11 mouse cellular contexts compared by ENCODE assay signal in the genomic region with DNA sequence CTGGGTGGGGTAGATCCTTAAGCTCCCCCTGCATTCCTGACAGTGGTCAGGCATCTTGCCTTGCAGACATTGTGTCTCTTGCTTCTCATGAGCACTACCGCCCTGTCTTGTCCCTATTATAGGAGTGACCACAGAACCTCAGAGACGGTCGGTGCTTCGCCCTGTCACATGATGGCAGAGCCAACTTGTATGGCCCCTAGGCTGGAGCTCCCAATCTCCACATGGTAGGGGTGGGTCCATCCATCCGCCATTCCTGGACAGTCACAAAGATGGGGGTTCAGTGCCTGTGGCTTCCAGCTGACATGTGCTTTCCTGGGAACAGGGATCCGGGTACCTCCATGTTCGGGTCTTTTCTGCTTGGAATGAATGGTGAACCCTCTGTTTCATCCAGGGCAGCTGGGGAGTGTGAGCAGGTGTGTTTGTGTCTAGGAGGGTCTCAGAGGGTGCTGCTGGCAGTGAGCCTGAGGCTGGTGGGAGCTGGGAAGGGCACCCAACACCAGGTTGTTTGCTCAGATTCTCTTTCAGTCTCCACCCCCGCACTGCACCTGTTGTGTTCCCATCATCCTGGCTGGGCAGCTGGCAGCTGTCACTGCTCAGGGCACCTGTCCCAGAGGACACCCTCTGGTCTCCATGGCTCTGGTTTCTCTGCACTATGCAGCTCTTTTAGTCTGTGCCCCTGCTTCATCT. TPM values are rescaled to one million over a fixed set of nuclear protein-coding genes. Genes with fewer than 3 reads are reported as not detected.
DNase-seq lines count a peak whose midpoint lies in the region; ATAC-seq and TF ChIP-seq lines count a peak whose summit lies in the region.
"Had no signal": no experiment of that assay in that cellular context is flagged by ENCODE, and none has a peak within 500 bp of the region (broad histone marks: within the 10 kb centered on the region; RNA-seq: fewer than 3 reads in every experiment).

No protein-coding gene starts in this region.

- no peak overlapping the region for H3K4me2 ChIP-seq in hindbrain, embryonic 12.5 days (replicated peaks)
- H3K4me2 ChIP-seq in hindbrain, embryonic 14.5 days (replicated peaks), result no peak overlapping the region

- DNase-seq in hindbrain, embryonic 14.5 days (ENCODE audit: low spot score), result no peak
- peak; percentile 80 to 82 for DNase-seq in cerebellum, postnatal 36 days
- peak; percentile 44 to 66 for DNase-seq in layer of hippocampus, adult 18-20 months (ENCODE audit: low spot score in 2 of 2)
- no peak for DNase-seq in natural killer cell, adult 2 months (ENCODE audit: low spot score in 2 of 2)
- DNase-seq in thymus, adult 2 months, result no peak
- DNase-seq: B cell, adult 2 months; heart, postnatal 10 days; lung, adult 2 months had no signal

- H3K4me3 ChIP-seq in hindbrain, embryonic 12.5 days, result no peak overlapping the region
- H3K4me3 ChIP-seq in hindbrain, embryonic 14.5 days (replicated peaks; ENCODE audit: low read length), result no peak overlapping the region
- H3K4me3 ChIP-seq in C2C12 (ENCODE audit: insufficient read depth, poor library complexity, severe bottlenecking), result no peak overlapping the region
- no peak overlapping the region for H3K4me3 ChIP-seq in thymus, adult 2 months (ENCODE audit: control insufficient read depth, insufficient read depth, low read length)

- ATAC-seq in hindbrain, embryonic 12.5 days (ENCODE audit: low FRiP score), result 0 out of 2 replicates have a peak, but pooled peaks have one; percentile 22
- no peak; the same call in 1 of the 2 replicates for ATAC-seq in hindbrain, embryonic 14.5 days (ENCODE audit: low FRiP score)
- no peak for ATAC-seq in megakaryocyte progenitor cell, adult 5-6 weeks (replicated peaks; ENCODE audit: poor library complexity)

- H3K9ac ChIP-seq in hindbrain, embryonic 12.5 days, result no peak overlapping the region
- H3K9ac ChIP-seq in hindbrain, embryonic 14.5 days, result no peak overlapping the region

- H3ac ChIP-seq in C2C12 (ENCODE audit: control insufficient read depth, insufficient read length, low read depth), result no peak overlapping the region

- no peaks in the 10 kb centered on the region for H3K9me3 ChIP-seq in hindbrain, embryonic 12.5 days (replicated peaks)
- no peaks in the 10 kb centered on the region for H3K9me3 ChIP-seq in hindbrain, embryonic 14.5 days (ENCODE audit: control insufficient read depth, low read length)

- H3K27ac ChIP-seq in hindbrain, embryonic 12.5 days, result peak overlapping the region; percentile 2; the same call in 1 of the 2 replicates
- H3K27ac ChIP-seq in hindbrain, embryonic 14.5 days, result no peak overlapping the region
- H3K27ac ChIP-seq in thymus, adult 2 months (ENCODE audit: control insufficient read depth, insufficient read depth, low read length), result no peak overlapping the region

- 86% methylated on average over 8 of the region's 8 CpGs for WGBS in hindbrain, embryonic 12.5 days
- WGBS in hindbrain, embryonic 14.5 days, result 80% methylated on average over 8 of the region's 8 CpGs
- WGBS in thymus, adult 2 months, result 91% methylated on average over 8 of the region's 8 CpGs

- no peaks in the 10 kb centered on the region; the same call in 1 of the 2 replicates for H3K27me3 ChIP-seq in hindbrain, embryonic 12.5 days
- no peaks in the 10 kb centered on the region for H3K27me3 ChIP-seq in hindbrain, embryonic 14.5 days (ENCODE audit: control insufficient read depth, insufficient read depth, low read length)
- H3K27me3 ChIP-seq in C2C12 (ENCODE audit: control insufficient read depth, insufficient read depth, insufficient read length), result no peaks in the 10 kb centered on the region
- no peaks in the 10 kb centered on the region for H3K27me3 ChIP-seq in thymus, adult 2 months (ENCODE audit: control insufficient read depth, insufficient read depth, low read length)

- no peak for TF ChIP-seq CTCF in C2C12 (IDR thresholded peaks at IDR 0.05; ENCODE audit: control insufficient read depth, insufficient read depth, insufficient read length)
- no peak for TF ChIP-seq CTCF in thymus, adult 2 months (IDR thresholded peaks at IDR 0.05; ENCODE audit: borderline replicate concordance, control insufficient read depth, extremely low read depth, insufficient read depth, low read length, poor library complexity)

- H3K36me3 ChIP-seq in hindbrain, embryonic 12.5 days, result no peaks in the 10 kb centered on the region
- no peaks in the 10 kb centered on the region for H3K36me3 ChIP-seq in hindbrain, embryonic 14.5 days (replicated peaks; ENCODE audit: control insufficient read depth, insufficient read depth)
- H3K36me3 ChIP-seq in C2C12 (ENCODE audit: control insufficient read depth, insufficient read depth), result no peaks in the 10 kb centered on the region
- no peaks in the 10 kb centered on the region for H3K36me3 ChIP-seq in thymus, adult 2 months (ENCODE audit: control insufficient read depth, insufficient read depth, low read length)

- TF ChIP-seq POLR2A in thymus, adult 2 months (IDR thresholded peaks at IDR 0.05; ENCODE audit: control insufficient read depth, extremely low read depth, insufficient read depth, low read length, poor library complexity), result no peak

- peaks cover 12% of the 10 kb centered on the region for H3K4me1 ChIP-seq in hindbrain, embryonic 12.5 days
- peaks cover 7% of the 10 kb centered on the region; the same call in 1 of the 2 replicates for H3K4me1 ChIP-seq in hindbrain, embryonic 14.5 days (replicated peaks; ENCODE audit: control insufficient read depth, insufficient read depth, low read length)
- H3K4me1 ChIP-seq in thymus, adult 2 months (replicated peaks; ENCODE audit: control insufficient read depth, insufficient read depth, low read length), result no peaks in the 10 kb centered on the region

- H3K79me2 ChIP-seq in C2C12 (ENCODE audit: control insufficient read depth, insufficient read depth), result no peaks in the 10 kb centered on the region

- no peaks in the 10 kb centered on the region for H3K79me3 ChIP-seq in C2C12 (ENCODE audit: low read depth)

TF ChIP-seq in C2C12, 6 proteins besides CTCF, POLR2A, EP300 and RAD21:
- TF ChIP-seq MYOG (IDR thresholded peaks at IDR 0.05; ENCODE audit: control insufficient read depth, extremely low read depth, insufficient read length) (no peak), FOSL1 (IDR thresholded peaks at IDR 0.05; ENCODE audit: insufficient read depth, low read length, poor library complexity, severe bottlenecking) (no peak), USF1 (IDR thresholded peaks at IDR 0.05; ENCODE audit: low read depth) (peak; percentile 68), CEBPB (IDR thresholded peaks at IDR 0.05; ENCODE audit: low read depth) (no peak), MYOD1 (IDR thresholded peaks at IDR 0.05; ENCODE audit: control insufficient read depth, insufficient read length, low read depth) (peak; percentile 100), MAX (IDR thresholded peaks at IDR 0.05) (peak; percentile 21)

RNA-seq across cellular contexts. Expression of gene Neurl1a, which starts 43.7 kb away (rescaled TPM):
- polyA plus RNA-seq in hindbrain, embryonic 12.5 days (2016; fragmentation: Nextera tagmentation; extraction: Ambion mirVana), result 7.4 and 7.9 TPM in 2 replicates
- 15.1 and 16.2 TPM in 2 replicates for polyA plus RNA-seq in hindbrain, embryonic 14.5 days (2014; fragmentation: Nextera tagmentation; extraction: Ambion mirVana)
- polyA plus RNA-seq in C2C12 (2012; fragmentation: generic; extraction: Trizol), result 3.7 TPM
- 100 to 1,000 TPM; 194 to 204 TPM for total RNA-seq in layer of hippocampus, adult 18-20 months (2021)
- not detected in 2 replicates for total RNA-seq in megakaryocyte progenitor cell, adult 5-6 weeks (2015)
- total RNA-seq in megakaryocyte progenitor cell, adult 5-6 weeks (2017), result 0.04 TPM in 1 of 2 replicates, not detected in the other
- polyA plus RNA-seq in thymus, adult 2 months (2012; rRNA removed), result 1.6 and 2.0 TPM in 2 replicates

Comparison
In these comparisons a context has a peak if more than half of its experiments do, and no peak if none do; other contexts are left out.
1. DNase-seq: peak in cerebellum, postnatal 36 days (2 of 2) and layer of hippocampus, adult 18-20 months (2 of 2); none in hindbrain, embryonic 14.5 days (single experiment), natural killer cell, adult 2 months (0 of 2) and thymus, adult 2 months (single experiment).